8 mouse cellular contexts compared by ENCODE assay signal in the genomic region with DNA sequence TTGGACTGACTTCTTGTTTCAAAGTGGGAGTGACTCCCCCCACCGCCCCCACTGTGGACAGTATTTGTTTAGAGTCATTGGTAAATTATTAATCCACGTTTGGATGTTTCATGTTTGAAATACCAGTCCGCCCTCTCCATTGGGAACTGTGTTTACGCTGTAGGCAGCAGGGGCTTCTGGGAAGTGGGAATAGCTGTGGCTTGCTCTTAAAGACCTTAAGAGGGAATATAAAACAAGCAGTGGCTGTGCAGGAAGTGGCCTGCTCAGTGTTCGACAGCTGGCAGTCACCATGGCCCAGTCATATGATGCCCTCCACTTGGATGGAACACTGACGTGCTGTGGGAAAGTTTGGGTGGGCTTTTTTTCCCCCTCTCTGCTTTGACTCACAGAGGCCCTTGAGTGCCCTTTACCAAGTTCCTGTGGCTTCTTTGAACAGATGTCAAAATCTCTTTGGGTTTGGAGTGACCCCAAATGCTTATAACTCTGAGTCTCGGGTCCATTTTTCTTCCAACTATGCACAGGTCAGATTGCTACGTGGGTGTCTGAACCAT. TPM values are rescaled to one million over a fixed set of nuclear protein-coding genes. Genes with fewer than 3 reads are reported as not detected.
A peak's percentile ranks its signal among the peaks of the same experiment; 100 is the strongest.
DNase-seq lines count a peak whose midpoint lies in the region; TF ChIP-seq lines count a peak whose summit lies in the region.

No protein-coding gene starts in this region.

- no peak overlapping the region for H3K4me3 ChIP-seq in gastrocnemius, adult 2 months
- H3K4me3 ChIP-seq in myocyte: no peak overlapping the region

- H3K27ac ChIP-seq in gastrocnemius, adult 2 months: peak overlapping the region; percentile 72

- no peaks in the 10 kb centered on the region for H3K27me3 ChIP-seq in myocyte (ENCODE audit: control insufficient read depth, insufficient read depth, insufficient read length)

- intact Hi-C loops in gastrocnemius, adult 2 months (cut with DNase I): no loop called here
- intact Hi-C loops in gastrocnemius, postnatal 14 days (cut with DNase I; ENCODE audit: low total_unique reads): no loop called here

- TF ChIP-seq POLR2A in myocyte (IDR thresholded peaks at IDR 0.05; ENCODE audit: insufficient read length, low read depth): peak; percentile 32

- peaks cover 88% of the 10 kb centered on the region for H3K79me2 ChIP-seq in myocyte (ENCODE audit: control insufficient read depth, insufficient read depth)

- DNase-seq in gastrocnemius, adult 2 months: no peak
- DNase-seq in gastrocnemius, postnatal 4 days (ENCODE audit: low spot score in 2 of 2): no peak
- DNase-seq in kidney, adult 11 months: peak; percentile 78
- peak; percentile 34 for DNase-seq in liver
- DNase-seq in urinary bladder, postnatal 14 days (ENCODE audit: low spot score): no peak
- no peak for DNase-seq in adrenal gland, postnatal 14 days
- DNase-seq in gastrocnemius, postnatal 14 days: no peak

- TF ChIP-seq CTCF in gastrocnemius, adult 2 months (IDR thresholded peaks at IDR 0.05): no peak

- no peak overlapping the region for H3ac ChIP-seq in myocyte (ENCODE audit: control insufficient read depth, insufficient read length)

- H3K36me3 ChIP-seq in myocyte (ENCODE audit: control insufficient read depth, insufficient read depth): no peaks in the 10 kb centered on the region

- H3K4me2 ChIP-seq in myocyte (ENCODE audit: low read depth): peak overlapping the region; percentile 67

TF ChIP-seq in myocyte, 11 proteins besides CTCF, POLR2A, EP300 and RAD21:
- no peak for TF ChIP-seq E2F4 (IDR thresholded peaks at IDR 0.05; ENCODE audit: insufficient read depth)
- peak; percentile 21 for TF ChIP-seq USF1 (IDR thresholded peaks at IDR 0.05; ENCODE audit: low read depth)
- peak; percentile 66 for TF ChIP-seq SRF (IDR thresholded peaks at IDR 0.05; ENCODE audit: control insufficient read depth, insufficient read length, low read depth)
- peak; percentile 30 to 90 (median 43) for TF ChIP-seq MYOG (IDR thresholded peaks at IDR 0.05; ENCODE audit: control insufficient read depth in 1 of 3, insufficient read depth in 1 of 3, insufficient read length in 2 of 3, low read depth in 2 of 3)
- peak in 2 of 3 experiments; percentile 88 to 93 for TF ChIP-seq MYOD1 (IDR thresholded peaks at IDR 0.05; ENCODE audit: control insufficient read depth in 1 of 3, insufficient read length in 2 of 3, low read depth in 2 of 3)
- peak; percentile 4 for TF ChIP-seq TCF12 (IDR thresholded peaks at IDR 0.05; ENCODE audit: insufficient read depth, poor library complexity, severe bottlenecking)

RNA-seq across cellular contexts. Expression of gene Myo1e, which starts 34.3 kb away (rescaled TPM):
- 10 to 100 TPM in 1 of 2 experiments, 1 to 10 TPM in 1; 5.7 to 11.7 TPM for total RNA-seq in gastrocnemius, adult 2 months (2021)
- 10 to 100 TPM; 27.9 to 34.7 TPM for total RNA-seq in gastrocnemius, postnatal 4 days (2021)
- polyA plus RNA-seq in myocyte (2012; fragmentation: generic; extraction: Trizol): 26.5 TPM
- total RNA-seq in adrenal gland, postnatal 14 days (2021): 21.3 and 22.5 TPM in 2 replicates
- total RNA-seq in gastrocnemius, postnatal 14 days (2021): 10 to 100 TPM; 14.4 to 15.2 TPM

Comparison
In these comparisons a context has a peak if more than half of its experiments do, and no peak if none do; other contexts are left out.
1. DNase-seq: peak in kidney, adult 11 months (single experiment) and liver (single experiment); none in gastrocnemius, adult 2 months (single experiment), gastrocnemius, postnatal 4 days (0 of 2), urinary bladder, postnatal 14 days (single experiment), adrenal gland, postnatal 14 days (single experiment) and gastrocnemius, postnatal 14 days (single experiment).